Mouse (Mus musculus) kidney, adult 9 months (tissue): ENCODE results near the gene Morn4.
A peak's percentile ranks its signal among the peaks of the same experiment; 100 is the strongest.

ENCODE experiments used
- DNase-seq: peaks from one replicate; pipeline ENCODE4 v3.0.0; 2022

Morn4 gene

GRCm38 (mm10) chr19:42037167-42037702 is 48.9 kb downstream of the Morn4 start:
- DNase-seq, result no peak

- no peak for DNase-seq
Observed at GRCm38 (mm10) chr19:42036357-42036756, 49.8 kb downstream of the Morn4 start.

GRCm38 (mm10) chr19:42035456-42036248 is 50.5 kb downstream of the Morn4 start, which contains the start of gene Ankrd2:
Ankrd2 (plus strand) TSS chr19:42036000.
- DNase-seq, result peak; percentile 96

- no peak for DNase-seq
Observed at GRCm38 (mm10) chr19:42034881-42035455, 51.2 kb downstream of the Morn4 start.

- DNase-seq, result no peak
Observed at GRCm38 (mm10) chr19:42034146-42034775, 51.9 kb downstream of the Morn4 start.

GRCm38 (mm10) chr19:42033611-42034010 is 52.5 kb downstream of the Morn4 start:
- no peak for DNase-seq

- DNase-seq, result no peak
Observed at GRCm38 (mm10) chr19:42031112-42031511, 55.0 kb downstream of the Morn4 start.

- DNase-seq, result peak; percentile 87
Observed at GRCm38 (mm10) chr19:42026158-42026557, 60.0 kb downstream of the Morn4 start.
